Mouse (Mus musculus) kidney, adult 11 months (tissue): ENCODE data around the gene Plxnc1.

ENCODE experiments used
- DNase-seq: peaks from one replicate; pipeline ENCODE4 v3.0.0; 2022

Plxnc1 gene

DNA sequence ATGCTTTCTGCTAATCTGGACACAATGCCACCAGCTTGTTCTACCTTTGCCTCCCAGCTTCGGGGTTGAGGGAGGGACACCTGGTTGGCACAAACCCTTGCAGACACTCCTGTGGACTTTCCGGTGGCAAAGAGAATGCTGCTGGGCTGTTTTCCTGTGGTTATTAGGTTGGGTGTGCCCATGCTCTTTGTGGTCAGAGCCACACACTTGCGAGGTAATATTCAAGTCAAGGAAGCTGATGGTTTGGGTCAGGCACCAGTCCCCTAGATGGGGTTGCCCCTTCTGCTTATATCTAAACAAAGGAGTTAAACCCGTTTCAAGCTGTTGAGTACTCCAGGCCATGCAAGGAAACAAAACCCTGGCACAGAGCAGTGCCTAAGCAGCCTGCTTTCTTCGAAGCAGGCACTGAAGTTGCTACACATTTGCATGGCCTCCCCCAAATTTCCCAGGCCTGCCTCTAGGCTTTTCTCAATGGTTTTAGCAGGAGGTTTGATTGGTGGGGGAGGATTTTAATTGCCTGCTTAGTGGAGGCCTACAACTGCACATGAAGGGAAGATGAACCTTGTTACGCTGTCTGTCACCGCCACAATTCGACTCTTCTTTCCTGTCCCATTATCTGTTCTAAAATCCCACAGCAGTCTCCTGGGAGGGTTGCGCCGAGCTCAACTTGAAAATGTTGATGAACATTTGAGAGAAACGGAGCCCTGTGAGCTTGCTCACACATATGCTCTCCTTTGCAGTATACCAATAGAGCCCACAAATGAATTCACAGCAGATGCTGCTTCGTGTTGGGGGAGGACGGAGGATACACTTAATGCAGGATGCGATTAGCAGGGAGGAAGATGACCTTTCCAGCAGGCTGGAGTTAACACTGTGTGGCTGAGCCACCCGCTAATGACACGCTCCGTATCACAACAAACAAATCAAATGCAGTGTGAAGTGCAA, 132.5 kb downstream of the Plxnc1 start:
- DNase-seq, result no peak

DNA sequence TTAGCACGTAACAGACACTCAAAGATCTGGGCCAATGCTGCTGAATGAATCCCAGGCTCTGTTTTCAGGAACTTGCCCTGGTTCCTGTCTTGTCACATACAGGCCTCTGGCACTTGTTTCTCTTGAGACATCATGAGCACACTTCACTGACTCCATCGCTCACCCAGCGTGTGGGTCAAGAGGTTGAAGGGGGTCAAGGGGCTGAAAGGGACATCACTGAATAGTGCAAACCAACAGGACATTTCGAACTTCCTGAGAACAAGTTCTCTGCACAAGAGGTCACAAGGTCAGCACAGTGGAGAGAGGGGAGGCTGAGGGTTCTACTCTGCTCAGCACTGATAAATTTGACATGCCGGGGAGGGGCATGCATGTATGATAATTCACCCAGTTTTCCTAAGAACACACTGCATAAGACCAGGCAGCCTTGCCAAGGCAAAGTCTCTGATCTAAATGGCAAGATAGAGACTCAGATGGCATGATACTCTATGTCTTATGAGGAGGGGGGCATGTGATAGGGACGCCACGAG, 134.6 kb downstream of the Plxnc1 start:
- DNase-seq, result no peak

DNA sequence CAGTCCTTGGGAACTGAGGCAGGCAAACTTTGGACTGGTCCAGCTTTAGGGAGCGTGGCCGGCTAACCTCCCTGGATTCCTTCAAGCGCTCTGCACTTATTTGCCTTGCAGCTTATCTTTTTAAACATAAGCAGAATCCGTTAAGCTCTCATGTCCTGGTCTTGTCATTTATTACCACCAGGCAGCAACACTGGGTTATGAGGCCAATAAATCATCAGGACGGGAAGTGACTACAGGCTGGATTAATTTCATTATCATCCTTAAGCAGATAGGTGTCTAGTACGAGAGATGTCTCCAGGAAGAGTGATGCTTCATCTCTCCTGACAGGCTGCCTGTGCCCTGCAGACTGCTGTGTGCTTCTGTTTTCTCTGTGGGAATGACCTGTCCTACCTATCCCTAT, 136.4 kb downstream of the Plxnc1 start:
- no peak for DNase-seq

DNA sequence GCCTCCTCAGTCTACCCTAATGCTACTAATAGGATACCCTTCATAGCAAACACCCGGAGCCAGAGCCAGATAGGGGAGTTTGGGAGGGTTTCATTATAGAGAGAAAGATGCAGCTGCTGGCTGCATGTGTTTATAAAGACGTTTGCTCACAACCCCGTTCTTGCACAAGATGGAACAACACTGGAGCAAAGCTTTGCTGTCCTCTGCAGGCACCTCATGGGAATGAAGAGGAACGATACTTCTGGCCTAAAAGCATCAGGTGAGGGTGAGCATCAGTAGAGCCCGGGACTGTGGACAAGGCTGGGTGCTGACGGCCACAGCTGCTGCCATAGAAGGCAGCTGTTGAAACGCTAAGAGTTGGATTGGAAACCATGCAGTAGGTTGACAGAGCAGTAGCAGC, 137.3 kb downstream of the Plxnc1 start:
- no peak for DNase-seq

DNA sequence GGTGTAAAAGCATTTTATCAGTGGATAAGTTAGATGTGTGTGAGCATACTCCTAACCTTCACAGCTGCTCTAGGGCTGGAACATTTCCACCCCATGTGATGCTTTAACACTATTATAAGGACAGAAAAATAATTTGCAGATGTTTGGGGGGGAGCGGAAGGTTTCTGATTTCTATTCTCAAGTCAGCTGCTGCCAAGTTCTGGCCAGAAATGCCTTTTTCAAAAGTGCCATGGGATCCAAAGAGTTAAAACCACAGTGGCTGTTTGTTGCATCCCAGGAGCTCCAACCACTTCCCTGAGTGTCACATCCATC, 139.8 kb downstream of the Plxnc1 start:
- DNase-seq, result no peak

DNA sequence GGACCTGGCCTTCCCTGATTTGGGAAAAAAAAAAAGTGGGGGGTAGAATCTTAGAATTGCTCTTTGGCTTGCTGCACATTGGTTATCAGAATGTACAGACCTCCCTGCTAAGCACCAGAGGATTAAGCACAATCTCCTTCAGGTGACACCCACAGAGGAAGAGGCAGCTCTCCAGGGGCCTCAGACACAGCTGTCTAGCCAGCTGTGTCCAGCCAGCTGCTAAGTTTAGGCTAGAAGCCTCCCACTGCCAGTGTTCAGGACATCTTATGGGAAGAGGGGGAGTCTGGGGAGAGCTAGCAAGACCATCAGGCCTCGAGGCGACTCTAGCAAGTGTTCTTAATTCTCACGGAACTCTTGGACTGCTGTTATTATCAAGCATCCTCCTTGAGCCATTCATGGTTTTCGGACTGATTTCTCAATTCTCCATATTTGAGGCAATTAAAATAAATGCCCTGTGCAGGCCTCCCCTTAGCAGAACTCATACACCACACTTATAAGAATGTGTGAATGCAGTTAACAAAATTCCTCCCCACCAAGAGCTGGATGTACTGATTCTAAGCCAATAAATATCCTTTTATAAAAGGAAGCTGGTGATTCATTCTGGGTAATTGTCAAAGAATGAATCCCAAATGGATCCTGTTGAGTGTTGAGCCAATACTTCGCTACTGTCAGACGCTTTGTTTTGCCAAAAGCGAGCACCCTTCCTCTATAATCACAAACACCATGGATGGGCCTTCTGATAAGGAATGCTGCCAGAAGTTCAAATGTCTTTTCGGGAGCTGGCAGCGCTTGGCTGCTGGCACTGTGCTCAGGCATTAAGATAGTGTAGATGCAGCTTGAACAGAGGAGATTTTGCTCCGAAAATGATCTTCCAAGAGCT, 140.4 kb downstream of the Plxnc1 start:
- no peak for DNase-seq

DNA sequence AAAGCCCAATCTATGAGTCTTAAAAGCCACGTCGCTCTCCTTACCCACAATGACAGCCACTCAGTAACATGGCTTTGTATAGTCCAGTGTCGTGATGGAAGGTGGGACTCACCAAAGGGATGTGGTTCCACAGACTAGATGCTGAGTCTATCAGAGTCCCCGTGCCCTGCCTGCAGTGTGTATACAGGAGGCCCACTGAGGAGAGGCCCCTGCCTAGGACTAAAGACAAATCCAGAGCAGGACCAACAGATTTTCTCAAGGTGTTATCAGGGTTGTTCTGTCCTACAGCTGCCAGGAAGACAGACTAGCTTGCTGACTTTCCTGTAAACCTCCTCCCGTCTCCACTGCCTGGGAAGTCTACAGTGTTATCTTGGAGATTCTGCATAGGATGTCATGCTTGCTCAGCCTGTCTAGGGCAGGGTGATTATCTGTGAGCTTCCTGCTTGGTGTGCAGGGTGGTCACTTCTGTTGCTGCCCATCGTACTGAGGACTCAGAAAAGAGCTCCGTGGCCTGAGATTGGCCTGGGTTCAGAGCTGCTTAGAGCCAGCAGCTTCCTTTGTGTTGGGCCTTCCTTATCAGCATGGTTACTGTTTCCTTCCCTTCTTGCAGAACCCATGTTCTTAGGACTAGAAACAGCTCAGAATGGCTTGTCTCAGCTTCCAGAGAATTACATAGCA, 143.8 kb downstream of the Plxnc1 start:
- no peak for DNase-seq

DNA sequence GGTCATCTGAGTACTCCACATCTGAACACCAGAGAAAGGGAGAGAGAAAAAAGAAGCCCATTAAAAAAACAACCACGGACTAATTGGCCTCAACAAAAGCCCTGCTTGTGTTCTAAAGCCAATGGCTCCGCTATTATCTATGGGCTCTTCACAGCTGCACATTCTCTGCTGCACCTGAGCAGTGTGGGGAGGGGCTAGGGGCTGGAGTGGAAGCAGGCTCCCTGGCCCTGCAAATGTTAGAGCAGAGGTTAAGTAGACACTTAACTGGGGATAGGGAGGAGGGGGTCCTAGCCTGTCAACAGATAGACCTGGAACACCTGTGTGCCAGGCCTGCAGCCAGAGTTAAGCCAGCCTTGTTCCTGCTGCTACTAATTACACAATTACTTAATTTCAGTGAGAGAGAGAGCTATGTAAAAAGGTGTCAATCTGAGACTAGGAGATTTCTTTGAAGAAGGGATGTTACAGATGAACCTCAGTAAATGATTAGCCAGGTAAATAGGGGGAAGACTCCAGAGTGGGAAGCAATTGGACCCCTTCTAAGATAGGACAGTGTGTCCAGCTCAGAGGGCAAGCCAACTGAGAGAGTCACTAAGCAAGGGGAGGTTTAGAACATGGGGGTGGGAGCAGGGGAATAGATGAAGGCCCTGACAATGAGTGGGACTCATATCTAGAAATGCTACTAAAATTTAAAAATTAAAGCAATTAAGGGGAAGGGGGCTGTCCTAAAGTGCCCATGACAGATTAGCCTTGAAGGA, 145.0 kb downstream of the Plxnc1 start:
- DNase-seq, result no peak

DNA sequence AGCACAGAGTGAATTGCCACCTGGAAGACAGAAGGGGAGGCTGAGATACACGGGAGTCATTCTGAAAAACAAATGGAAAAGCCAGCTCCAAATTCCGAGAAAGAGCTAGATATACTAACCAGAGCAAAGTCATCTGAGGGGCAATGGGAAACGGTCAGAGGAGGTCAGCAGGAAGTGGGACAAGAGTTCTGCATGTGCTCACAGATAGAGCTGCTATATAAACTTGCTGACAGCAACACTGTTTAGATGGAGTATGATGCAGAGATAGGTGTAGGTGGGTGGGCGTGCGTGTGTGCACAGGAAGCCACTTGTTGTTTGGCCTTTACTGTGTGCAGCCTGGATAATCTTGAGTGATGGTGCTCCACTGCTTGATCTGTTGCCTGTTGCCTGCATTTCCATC, 146.5 kb downstream of the Plxnc1 start:
- DNase-seq, result no peak

DNA sequence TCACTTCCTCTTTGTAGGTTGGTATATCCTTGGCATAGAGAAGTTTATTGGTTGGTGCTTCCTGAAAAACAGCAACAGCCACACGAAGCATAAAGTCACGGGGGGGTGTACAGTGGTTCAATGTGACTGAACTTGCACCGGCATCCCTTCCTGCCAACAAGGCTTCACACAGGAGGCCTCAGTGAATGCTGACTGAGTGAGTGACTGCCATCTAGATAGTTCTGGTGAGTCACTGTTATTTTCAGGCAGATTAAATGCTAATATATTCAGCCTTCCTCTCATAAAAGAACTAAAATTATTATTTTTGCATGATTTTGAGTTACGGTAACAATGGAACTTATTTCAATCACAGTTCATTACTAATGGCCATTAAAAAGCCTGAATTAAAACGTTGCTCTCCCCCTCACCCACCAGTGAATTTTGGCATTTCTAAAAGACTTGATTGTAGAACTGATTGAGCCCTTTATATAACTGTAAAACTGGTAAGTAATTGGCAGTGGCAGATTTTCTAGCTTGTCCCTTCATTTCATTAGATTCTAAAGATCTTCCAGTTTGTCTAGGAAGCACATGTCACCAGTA, 149.9 kb downstream of the Plxnc1 start:
- DNase-seq, result no peak

DNA sequence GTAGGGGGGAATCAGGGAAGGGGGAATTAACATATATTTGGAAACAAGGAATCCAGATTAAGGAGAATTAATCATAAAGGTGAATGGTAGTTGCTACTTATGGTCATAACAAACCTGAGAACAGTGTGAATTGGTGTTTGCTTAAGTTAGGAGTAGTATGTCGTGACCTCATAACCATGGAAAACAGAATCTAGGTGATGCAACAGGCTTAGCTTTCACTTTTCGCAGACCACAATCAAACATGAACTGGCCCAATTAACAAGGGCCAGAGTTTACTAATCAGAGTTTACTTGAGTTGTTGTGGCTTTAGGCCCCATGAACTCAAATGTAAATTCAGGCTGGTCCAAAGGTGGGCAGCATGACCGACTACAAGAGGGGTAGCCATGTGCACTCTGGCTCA, 150.7 kb downstream of the Plxnc1 start:
- no peak for DNase-seq

DNA sequence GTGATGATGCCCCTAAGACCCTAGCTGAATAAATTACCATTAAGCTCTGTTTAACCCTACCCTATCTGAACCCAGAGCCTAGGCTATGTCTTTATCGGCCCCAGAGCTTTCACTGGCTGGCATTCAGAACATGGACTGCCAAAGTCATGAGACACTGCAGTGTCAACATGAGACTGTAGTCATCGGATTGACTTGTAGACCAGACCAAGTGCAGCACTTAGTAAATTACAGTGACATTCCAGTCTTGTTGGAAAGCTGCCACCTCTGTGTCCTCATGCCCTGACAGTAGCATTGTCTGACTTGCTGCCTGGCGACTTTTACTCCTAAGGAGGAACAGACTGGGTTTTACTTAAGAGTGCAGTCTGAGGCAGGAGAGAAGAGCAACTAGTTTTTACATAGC, 155.4 kb downstream of the Plxnc1 start:
- DNase-seq, result peak; percentile 30

DNA sequence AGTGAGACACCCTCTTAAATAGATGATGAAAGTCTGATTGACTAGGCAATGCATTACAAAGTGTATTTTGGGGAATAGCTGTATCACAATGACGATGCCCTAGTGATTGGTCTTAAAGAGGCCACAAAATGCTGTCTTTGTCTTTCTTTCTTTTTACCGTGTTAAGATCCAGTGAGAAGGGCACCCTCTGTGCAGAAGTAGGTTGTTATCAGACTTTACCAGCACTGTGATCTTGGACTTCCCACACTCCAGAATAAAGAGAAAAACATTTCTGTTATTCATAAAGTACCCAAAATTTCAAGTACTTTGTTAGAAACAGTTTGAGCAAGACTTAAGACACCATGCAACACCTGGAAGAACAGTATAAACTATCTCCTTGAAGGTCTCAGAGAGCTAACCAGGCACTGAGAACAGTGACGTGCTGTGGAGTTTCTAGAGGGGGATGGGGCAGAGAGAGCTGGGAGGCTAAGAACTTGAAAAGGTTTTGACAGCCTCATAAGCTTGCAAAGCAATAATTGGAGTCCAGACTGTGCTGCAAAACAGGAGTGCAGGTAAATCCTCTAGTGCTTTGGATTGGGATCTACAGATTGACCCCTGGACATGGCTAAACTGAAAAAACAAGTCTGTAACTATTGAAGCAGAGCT, 163.9 kb downstream of the Plxnc1 start:
- no peak for DNase-seq

DNA sequence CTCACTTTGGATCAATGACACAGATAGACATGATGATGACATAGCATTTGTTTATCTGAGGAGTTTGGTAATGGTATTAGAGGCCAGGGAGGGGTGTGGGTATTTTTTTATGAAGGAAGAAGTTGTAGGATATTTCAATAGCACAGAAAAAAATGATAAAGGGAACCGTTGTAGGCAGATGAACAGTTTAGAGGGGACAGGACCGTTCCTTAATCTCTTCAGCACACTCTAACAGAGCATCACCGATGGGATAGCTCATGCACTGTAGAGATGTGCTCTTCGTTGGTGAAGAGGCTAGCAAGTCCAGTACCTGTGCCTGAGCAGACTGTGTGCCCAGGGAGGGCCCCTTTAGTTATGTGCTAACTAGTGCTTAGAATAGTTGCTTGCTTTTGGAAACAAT, 165.3 kb downstream of the Plxnc1 start:
- DNase-seq, result no peak

DNA sequence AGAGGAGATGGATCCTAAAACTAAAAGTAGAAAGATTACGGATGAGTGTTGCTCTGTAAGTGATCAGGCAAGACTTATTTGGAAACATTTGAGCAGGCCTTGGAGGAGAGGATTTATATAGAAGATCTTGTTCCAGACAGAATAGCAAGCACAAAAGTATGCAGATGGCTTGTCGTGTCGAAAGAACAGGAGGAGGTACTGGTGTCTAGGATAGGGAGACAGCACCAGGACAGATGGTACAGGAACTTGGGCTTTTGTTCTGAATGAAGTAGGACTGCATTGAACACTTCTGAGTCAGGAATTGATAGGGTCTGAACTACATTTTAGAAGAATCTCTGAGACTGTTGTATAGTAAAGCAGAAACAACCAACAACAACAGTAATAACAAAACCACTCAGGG, 167.1 kb downstream of the Plxnc1 start:
- DNase-seq, result no peak

DNA sequence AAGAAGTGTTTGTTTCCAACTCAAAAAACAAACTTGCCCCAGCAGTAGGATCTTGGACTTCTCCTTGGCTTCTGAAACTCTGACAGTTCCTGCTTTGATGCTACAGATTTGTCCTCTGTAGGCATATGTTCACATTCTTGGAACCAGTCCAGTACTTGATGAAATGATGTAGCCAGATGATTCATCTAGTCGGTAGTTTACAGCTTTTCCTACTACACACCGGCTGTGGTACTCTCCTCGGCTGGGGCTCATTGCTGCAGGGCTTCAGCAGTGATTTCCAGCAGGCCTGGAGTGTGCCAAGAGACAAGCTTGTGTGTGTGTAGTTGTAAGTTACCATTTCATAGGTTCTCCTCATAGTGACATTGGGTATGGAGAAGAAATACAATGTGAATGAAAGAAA, 173.1 kb downstream of the Plxnc1 start:
- DNase-seq, result no peak

DNA sequence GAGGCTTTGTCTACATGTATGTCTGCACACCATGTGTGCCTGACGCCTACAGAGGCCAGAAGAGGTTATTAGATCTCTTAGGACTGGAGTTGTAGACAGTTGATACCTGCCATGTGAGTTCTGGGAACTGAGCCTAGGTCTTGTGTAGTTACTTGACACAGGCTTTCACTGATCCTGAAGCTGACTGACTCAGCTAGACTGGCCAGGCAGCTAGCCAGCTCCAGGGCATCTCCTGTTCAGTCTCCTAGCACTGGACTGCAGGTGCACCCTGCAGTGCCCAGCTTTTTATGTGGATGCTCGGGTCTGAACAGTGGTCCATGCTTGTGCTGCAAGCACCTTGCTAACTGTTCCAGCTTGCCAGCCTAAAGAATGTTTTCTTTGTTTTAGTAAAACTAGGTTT, 197.6 kb downstream of the Plxnc1 start:
- peak; percentile 8 for DNase-seq

DNA sequence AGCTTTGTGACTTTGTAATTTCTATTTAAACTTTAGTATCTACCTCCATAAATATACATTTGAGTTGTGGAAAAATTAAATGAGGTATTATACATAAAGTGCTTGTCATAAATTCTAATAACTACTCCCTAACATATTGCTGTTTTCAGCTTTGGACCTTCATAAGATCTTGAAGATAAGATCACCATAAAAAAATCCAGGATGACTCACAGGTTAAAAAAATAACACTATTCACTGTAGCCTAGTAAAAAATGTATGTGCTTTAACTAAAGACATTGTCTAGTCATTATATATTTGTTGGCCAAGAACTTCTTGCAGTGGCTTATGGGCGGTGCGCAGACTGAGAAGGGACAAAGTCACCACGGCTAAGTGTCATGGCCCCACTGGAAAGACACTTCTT, 203.2 kb downstream of the Plxnc1 start:
- DNase-seq, result no peak
